Mouse (Mus musculus) embryonic stem cell, embryonic (primary cell): ENCODE results near the gene Neurl2.

Experiments
- CTCF ChIA-PET, 4 experiments: fragments of 300-600 bp in 2 of 4; fragments of 350-600 bp in 2 of 4; sonication (Branson Sonifier 250); formaldehyde crosslinking; loops; one replicate each; lab custom pipeline; 2022; ENCODE audit warnings: inconsistent platforms in 2 of 4; lab: Charles Lee
- POLR2A ChIA-PET, 4 experiments: fragments of 300-600 bp in 2 of 4; fragments of 350-600 bp in 2 of 4; sonication (Branson Sonifier 250); formaldehyde crosslinking; loops; one replicate each; lab custom pipeline; 2022; ENCODE audit warnings: antibody characterized with exemption in 4 of 4, inconsistent platforms in 1 of 4; lab: Charles Lee

The Neurl2 gene

GRCm38 (mm10) chr2:164833314-164833959 is at the start of gene Neurl2:
Gene Neurl2 (minus strand): TSS chr2:164833456.
- CTCF ChIA-PET, result interaction anchor here (0.5 to 2.8 kb wide), 19 partner anchors 10 to 754 kb away, joined by 3 to 24 read pairs (median 4); partner anchors contain the start of genes Zswim1 (in 2 of the 4), Pltp (in 1 of the 4), Slc12a5 (in 1 of the 4) and Snx21 (in 1 of the 4)
- POLR2A ChIA-PET, result interaction anchor here in 3 of 4 experiments (0.6 to 19.6 kb wide), 59 partner anchors 7 to 565 kb away, joined by 3 to 527 read pairs (median 6); partner anchors contain the start of genes Acot8 (in 3 of the 3), Zswim1 (in 3 of the 3), Zswim3 (in 3 of the 3) and Pcif1 (in 2 of the 3)

GRCm38 (mm10) chr2:164882619-164883018 is 49.4 kb upstream of the Neurl2 start:
- ChIA-PET POLR2A (interaction anchor here in 3 of 4 experiments (0.7 to 7.0 kb wide), 6 partner anchors 7 to 1016 kb away, joined by 3 to 44 read pairs (median 9); partner anchors contain the start of gene Zmynd8 (in 1 of the 3)), CTCF (interaction anchor here in 1 of 4 experiments (0.6 kb wide), 1 partner anchor 28 kb away, joined by 5 read pairs; no protein-coding TSS in a partner anchor)

DNA sequence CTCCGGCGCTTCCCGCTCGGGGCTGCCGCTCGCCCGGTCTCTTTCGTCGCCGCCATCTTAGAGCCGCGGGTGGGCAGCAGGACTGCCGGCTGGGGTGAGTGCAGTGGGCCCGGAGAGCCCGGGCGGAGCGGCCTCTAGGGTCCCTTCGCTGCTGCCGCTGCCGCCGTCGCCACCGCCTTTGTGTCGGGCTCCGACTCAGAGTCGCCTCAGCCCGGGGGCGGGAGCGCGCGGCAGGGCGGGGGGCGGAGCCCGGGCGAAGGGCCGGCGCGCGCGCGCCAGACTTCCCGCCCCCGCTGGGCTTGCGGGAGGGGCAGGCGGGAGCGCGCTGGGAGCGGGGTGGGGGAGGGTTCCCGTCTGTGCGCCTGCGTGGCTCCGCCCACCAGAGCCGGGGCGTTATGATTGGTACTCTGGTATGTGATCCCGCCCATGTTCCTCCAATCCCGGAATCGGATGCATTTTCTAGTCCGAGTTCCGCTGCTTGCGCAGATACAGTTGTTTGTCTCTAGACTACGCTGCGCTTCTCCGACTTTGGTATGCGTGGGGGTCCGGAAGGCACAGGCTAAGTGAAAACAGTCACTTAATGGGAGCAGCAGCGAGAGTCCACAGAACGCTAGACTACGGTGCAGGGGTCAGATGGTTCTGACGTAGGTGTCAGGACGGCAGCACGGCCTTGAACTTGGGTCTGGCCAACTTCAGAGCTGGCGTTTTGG is 46.5 kb upstream of the Neurl2 start:
- POLR2A ChIA-PET, result interaction anchor here (0.6 to 17.8 kb wide), 35 partner anchors 9 to 118 kb away, joined by 3 to 347 read pairs (median 4); partner anchors contain the start of genes Ctsa (in 2 of the 4), Neurl2 (in 2 of the 4), Acot8 (in 1 of the 4) and Pltp (in 1 of the 4)
- CTCF ChIA-PET, result interaction anchor here in 1 of 4 experiments (0.6 to 1.7 kb wide), 3 partner anchors 8 to 85 kb away, joined by 3 to 8 read pairs (median 3); no protein-coding TSS in a partner anchor

GRCm38 (mm10) chr2:164879228-164879567 is 45.9 kb upstream of the Neurl2 start, which contains the start of gene Pcif1:
Gene Pcif1 (plus strand): TSS chr2:164879304.
- ChIA-PET CTCF (interaction anchor here in 3 of 4 experiments (0.5 to 5.2 kb wide), 9 partner anchors 12 to 529 kb away, joined by 3 to 48 read pairs (median 4); no protein-coding TSS in a partner anchor), POLR2A (interaction anchor here (0.6 to 17.8 kb wide), 45 partner anchors 8 to 159 kb away, joined by 3 to 347 read pairs (median 8); partner anchors contain the start of genes Acot8 (in 3 of the 4), Pltp (in 3 of the 4), Zfp335 (in 3 of the 4) and Zswim1 (in 3 of the 4))

DNA sequence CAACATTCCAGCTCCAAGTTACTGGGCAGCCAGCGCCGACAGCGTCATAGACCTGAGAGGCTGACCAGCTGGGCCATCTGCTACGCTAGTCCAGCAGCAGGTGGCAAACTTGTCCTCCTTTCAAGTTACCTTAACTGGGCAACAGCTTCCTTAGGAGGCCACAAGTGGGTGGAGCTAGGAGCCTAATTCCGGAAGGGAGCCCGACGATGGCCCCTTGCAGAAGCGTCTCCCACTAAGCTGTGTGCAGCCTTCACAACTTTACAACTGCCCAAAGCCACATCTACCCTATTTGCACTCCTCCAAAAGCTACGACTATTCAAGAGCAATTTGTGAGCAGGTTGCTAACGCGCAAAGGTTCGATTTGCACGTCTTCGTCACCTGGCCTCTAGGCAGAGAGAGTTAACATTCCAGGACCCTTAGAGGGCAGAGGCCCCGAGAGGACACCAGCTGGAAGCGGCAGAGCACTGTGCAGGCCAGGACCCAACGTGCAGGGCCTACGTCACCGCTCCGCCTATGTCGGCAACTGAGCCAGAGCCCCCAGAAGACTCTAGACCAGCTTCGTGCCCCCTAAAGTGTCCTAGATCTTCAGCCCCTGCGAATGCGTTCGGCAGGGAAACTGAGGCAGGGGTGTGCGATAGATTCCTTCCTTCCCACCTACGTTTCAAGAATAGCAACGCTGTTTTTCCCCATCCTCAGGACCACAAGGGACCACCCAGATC is 45.4 kb upstream of the Neurl2 start:
- ChIA-PET POLR2A (interaction anchor here (0.6 to 17.8 kb wide), 64 partner anchors 8 to 422 kb away, joined by 3 to 347 read pairs (median 5); partner anchors contain the start of genes Acot8 (in 3 of the 4), Pltp (in 3 of the 4), Zfp335 (in 3 of the 4) and Zswim1 (in 3 of the 4)), CTCF (interaction anchor here (0.5 to 5.2 kb wide), 17 partner anchors 11 to 529 kb away, joined by 3 to 48 read pairs (median 5); partner anchors contain the start of gene Zswim1 (in 1 of the 4))

- ChIA-PET POLR2A (interaction anchor here (0.5 to 17.8 kb wide), 77 partner anchors 8 to 933 kb away, joined by 3 to 347 read pairs (median 5); partner anchors contain the start of genes Pltp (in 4 of the 4), Zfp335 (in 3 of the 4), Zswim1 (in 3 of the 4) and Acot8 (in 2 of the 4)), CTCF (interaction anchor here (0.6 to 5.2 kb wide), 41 partner anchors 9 to 922 kb away, joined by 3 to 48 read pairs (median 5); no protein-coding TSS in a partner anchor)
Observed at GRCm38 (mm10) chr2:164877376-164878215, 44.3 kb upstream of the Neurl2 start.

GRCm38 (mm10) chr2:164875648-164876047 is 42.4 kb upstream of the Neurl2 start:
- CTCF ChIA-PET, result interaction anchor here in 3 of 4 experiments (1.1 to 5.2 kb wide), 8 partner anchors 8 to 83 kb away, joined by 3 to 48 read pairs (median 5); no protein-coding TSS in a partner anchor
- POLR2A ChIA-PET, result interaction anchor here (1.0 to 17.8 kb wide), 29 partner anchors 9 to 117 kb away, joined by 4 to 347 read pairs (median 18); partner anchors contain the start of genes Acot8 (in 2 of the 4), Ctsa (in 2 of the 4), Neurl2 (in 2 of the 4) and Pltp (in 2 of the 4)

DNA sequence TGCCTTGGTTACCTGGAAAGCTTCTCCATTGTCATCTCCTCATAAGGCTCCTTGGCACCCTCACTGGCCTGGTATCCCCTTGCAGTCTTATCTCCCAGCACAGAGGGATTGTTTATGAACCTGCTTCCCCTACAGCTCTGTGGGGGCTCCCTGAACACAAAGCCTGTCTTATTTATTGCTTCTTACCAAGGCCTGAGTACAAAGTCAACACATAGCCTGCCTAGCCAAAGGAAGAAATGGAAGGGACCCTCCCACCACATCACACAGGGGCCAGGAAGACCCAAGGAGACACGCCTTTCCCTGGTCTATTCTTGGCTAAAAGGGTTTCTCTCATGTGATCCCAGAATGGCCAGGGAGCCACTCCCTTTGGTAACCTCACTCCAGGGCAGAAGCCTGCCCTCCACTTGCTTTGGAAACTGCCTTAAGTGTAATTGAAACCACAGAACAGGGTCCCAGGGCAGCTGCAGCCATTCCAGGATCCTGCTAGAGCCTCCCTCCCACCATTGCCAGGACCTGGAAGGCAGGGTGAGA is 41.0 kb upstream of the Neurl2 start:
- ChIA-PET CTCF (interaction anchor here in 3 of 4 experiments (0.5 to 5.2 kb wide), 12 partner anchors 8 to 88 kb away, joined by 3 to 48 read pairs (median 4); partner anchors contain the start of gene Ctsa (in 1 of the 3)), POLR2A (interaction anchor here (0.5 to 17.8 kb wide), 57 partner anchors 8 to 114 kb away, joined by 3 to 347 read pairs (median 4); partner anchors contain the start of genes Pltp (in 3 of the 4), Acot8 (in 2 of the 4), Ctsa (in 2 of the 4) and Neurl2 (in 2 of the 4))

DNA sequence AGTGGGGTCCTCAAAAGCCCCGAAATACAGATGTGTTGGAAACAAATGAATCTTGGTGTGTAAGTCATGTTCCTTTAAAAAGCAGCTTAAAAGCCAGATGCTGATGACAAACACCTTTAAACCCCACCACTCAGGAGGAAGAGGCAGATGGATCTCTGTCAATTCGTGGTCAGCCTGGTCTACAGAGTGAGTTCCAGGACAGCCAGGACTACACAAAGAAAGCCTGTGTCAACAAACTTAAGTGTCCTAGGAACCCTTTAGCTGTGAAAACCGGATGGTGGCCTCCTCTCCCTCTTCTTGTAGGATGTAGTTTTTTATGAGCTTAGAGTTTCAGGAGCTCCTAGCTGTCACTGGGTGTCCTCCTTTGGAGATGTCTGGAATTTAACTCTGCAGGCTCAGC is 40.4 kb upstream of the Neurl2 start:
- ChIA-PET POLR2A (interaction anchor here in 3 of 4 experiments (0.5 to 17.8 kb wide), 41 partner anchors 7 to 147 kb away, joined by 3 to 347 read pairs (median 6); partner anchors contain the start of genes Acot8 (in 2 of the 3), Pltp (in 2 of the 3), Zswim1 (in 2 of the 3) and Zswim3 (in 2 of the 3)), CTCF (interaction anchor here in 3 of 4 experiments (0.7 to 1.4 kb wide), 4 partner anchors 28 to 79 kb away, joined by 3 to 7 read pairs (median 6); no protein-coding TSS in a partner anchor)

DNA sequence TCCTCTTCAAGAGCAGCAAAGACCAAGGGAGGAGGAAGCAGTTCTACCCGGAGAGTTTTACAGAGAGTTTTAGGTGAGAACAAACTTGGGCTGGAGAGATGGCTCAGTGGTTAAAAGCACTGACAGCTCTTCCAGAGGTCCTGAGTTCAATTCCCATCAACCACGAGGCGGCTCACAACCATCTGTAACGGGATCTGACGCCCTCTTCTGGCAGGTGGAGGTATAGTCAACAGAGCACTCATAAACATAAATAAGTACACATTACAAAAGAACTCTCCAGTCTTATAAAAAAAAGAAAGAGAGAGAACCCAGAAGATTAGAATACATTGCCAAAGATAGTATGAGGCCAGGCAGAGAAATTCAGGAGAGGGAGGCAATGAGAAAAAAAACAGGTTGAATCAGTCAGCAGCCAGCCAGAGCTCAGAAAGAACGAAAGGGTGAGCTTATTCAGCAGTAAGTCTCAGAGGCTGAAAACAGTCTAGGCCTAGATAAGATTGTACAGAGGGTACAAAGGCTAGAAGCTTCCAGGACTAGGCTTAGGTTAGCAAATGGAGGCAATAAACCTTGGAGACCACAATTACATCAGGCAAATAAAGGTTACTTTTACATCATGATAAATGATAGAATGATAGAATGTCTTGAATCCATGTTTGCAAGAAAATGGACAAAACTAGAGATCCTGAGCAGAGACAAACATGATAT is 38.5 kb upstream of the Neurl2 start:
- ChIA-PET CTCF (interaction anchor here in 3 of 4 experiments (0.6 to 6.8 kb wide), 18 partner anchors 8 to 1308 kb away, joined by 3 to 88 read pairs (median 4); partner anchors contain the start of genes Pltp (in 1 of the 3) and Snx21 (in 1 of the 3)), POLR2A (interaction anchor here in 2 of 4 experiments (0.9 to 17.8 kb wide), 10 partner anchors 13 to 67 kb away, joined by 3 to 347 read pairs (median 14); partner anchors contain the start of genes Pltp (in 2 of the 2), Acot8 (in 1 of the 2), Zfp335 (in 1 of the 2) and Zswim1 (in 1 of the 2))

DNA sequence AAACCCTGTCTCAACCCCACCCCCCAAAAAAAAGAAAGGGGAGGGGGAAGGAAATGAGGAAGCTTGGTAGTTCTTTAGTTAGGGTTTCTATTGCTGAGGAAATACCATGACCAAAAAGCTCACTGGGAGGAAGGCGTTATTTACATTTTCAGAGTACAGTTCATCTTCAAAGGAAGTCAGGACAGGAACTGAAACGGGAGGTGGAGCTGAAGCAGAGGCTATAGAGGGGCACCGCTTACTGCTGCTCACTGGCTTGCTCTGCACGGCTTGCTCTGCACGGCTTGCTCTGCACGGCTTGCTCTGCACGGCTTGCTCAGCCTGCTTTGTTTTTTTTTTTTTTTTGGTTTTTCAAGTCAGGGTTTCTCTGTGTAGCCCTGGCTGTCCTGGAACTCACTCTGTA is 35.2 kb upstream of the Neurl2 start:
- ChIA-PET CTCF (interaction anchor here (1.0 to 6.8 kb wide), 23 partner anchors 8 to 89 kb away, joined by 3 to 88 read pairs (median 8); partner anchors contain the start of genes Pltp (in 2 of the 4), Zswim1 (in 2 of the 4), Pcif1 (in 1 of the 4) and Zfp335 (in 1 of the 4)), POLR2A (interaction anchor here in 3 of 4 experiments (0.6 to 17.8 kb wide), 33 partner anchors 8 to 96 kb away, joined by 3 to 347 read pairs (median 10); partner anchors contain the start of genes Pltp (in 3 of the 3), Ctsa (in 2 of the 3), Pcif1 (in 2 of the 3) and Zswim1 (in 2 of the 3))

DNA sequence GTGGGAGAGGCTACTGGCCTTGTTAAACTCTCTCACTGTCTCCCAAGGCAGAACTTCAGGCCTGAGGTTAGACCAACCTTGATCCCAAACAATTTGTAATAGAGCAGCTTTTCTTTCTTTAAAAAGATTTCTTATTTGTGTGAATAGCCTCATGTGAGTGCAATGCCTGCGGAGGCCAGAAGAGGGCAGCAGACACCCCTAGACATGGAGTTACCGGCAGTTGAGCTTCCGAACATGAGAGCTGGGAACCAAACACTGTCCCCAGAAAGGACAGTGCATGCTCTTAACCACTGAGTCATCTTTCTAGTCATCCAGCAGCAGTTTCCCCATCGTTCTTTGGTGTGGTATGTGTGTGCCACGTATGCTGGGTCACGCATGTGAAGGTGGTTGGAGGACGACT is 34.3 kb upstream of the Neurl2 start:
- CTCF ChIA-PET, result interaction anchor here (0.5 to 6.8 kb wide), 72 partner anchors 8 to 1022 kb away, joined by 3 to 88 read pairs (median 5); partner anchors contain the start of genes Ctsa (in 2 of the 4), Pcif1 (in 2 of the 4), Pltp (in 2 of the 4) and Snx21 (in 2 of the 4)
- POLR2A ChIA-PET, result interaction anchor here (0.6 to 17.8 kb wide), 66 partner anchors 9 to 429 kb away, joined by 3 to 347 read pairs (median 6); partner anchors contain the start of genes Pcif1 (in 4 of the 4), Acot8 (in 3 of the 4), Ctsa (in 3 of the 4) and Pltp (in 3 of the 4)

GRCm38 (mm10) chr2:164866741-164867551 is 33.7 kb upstream of the Neurl2 start:
- CTCF ChIA-PET, result interaction anchor here (0.6 to 6.8 kb wide), 73 partner anchors 10 to 695 kb away, joined by 3 to 88 read pairs (median 5); partner anchors contain the start of genes Ctsa (in 2 of the 4), Pcif1 (in 2 of the 4), Pltp (in 2 of the 4) and Snx21 (in 2 of the 4)
- POLR2A ChIA-PET, result interaction anchor here (0.6 to 17.8 kb wide), 82 partner anchors 8 to 1217 kb away, joined by 3 to 347 read pairs (median 5); partner anchors contain the start of genes Pcif1 (in 4 of the 4), Acot8 (in 3 of the 4), Ctsa (in 3 of the 4) and Pltp (in 3 of the 4)
